19 mouse cellular contexts compared by ENCODE assay signal in genomic region chr4:82385638-82386037, GRCm38 (mm10).
A peak's percentile ranks its signal among the peaks of the same experiment; 100 is the strongest.
DNase-seq lines count a peak whose midpoint lies in the region; ATAC-seq and TF ChIP-seq lines count a peak whose summit lies in the region.
"Had no signal": no experiment of that assay in that cellular context is flagged by ENCODE, and none has a peak within 500 bp of the region (broad histone marks: within the 10 kb centered on the region; RNA-seq: fewer than 3 reads in every experiment).

No protein-coding gene starts in this region.

- no peak overlapping the region for H3K9ac ChIP-seq in forebrain, embryonic 16.5 days (replicated peaks; ENCODE audit: low read depth, low read length)
- no peak overlapping the region for H3K9ac ChIP-seq in kidney, embryonic 16.5 days (replicated peaks; ENCODE audit: low read length)
- H3K9ac ChIP-seq in liver, embryonic 16.5 days (ENCODE audit: low read depth, low read length): no peak overlapping the region
- H3K9ac ChIP-seq: hindbrain, embryonic 15.5 days; midbrain, embryonic 15.5 days; neural tube, embryonic 12.5 days had no signal

- H3K27ac ChIP-seq in forebrain, embryonic 16.5 days (ENCODE audit: low read length): peak overlapping the region; percentile 24; the same call in 1 of the 2 replicates
- H3K27ac ChIP-seq in forebrain, embryonic 10.5 days: no peak overlapping the region
- H3K27ac ChIP-seq in kidney, adult 2 months (ENCODE audit: insufficient read depth, low read depth, low read length): peak overlapping the region; percentile 75
- no peak overlapping the region for H3K27ac ChIP-seq in kidney, embryonic 16.5 days (ENCODE audit: low read length)
- peak overlapping the region; percentile 24; the same call in 1 of the 2 replicates for H3K27ac ChIP-seq in brown adipose tissue, adult 24 weeks (replicated peaks; ENCODE audit: low read depth, low read length)
- peak overlapping the region; percentile 51 for H3K27ac ChIP-seq in liver, embryonic 16.5 days (ENCODE audit: low read length)
- H3K27ac ChIP-seq: limb, embryonic 10.5 days; midbrain, embryonic 15.5 days; neural tube, embryonic 12.5 days had no signal

- no peak overlapping the region for H3K4me3 ChIP-seq in forebrain, embryonic 16.5 days (replicated peaks; ENCODE audit: low read length)
- H3K4me3 ChIP-seq in forebrain, embryonic 10.5 days: no peak overlapping the region
- H3K4me3 ChIP-seq in kidney, adult 2 months (ENCODE audit: insufficient read depth, low read depth, low read length): no peak overlapping the region
- H3K4me3 ChIP-seq in kidney, embryonic 16.5 days (ENCODE audit: low read length): no peak overlapping the region
- H3K4me3 ChIP-seq in brown adipose tissue, adult 24 weeks (ENCODE audit: insufficient read depth, low read depth, low read length): no peak overlapping the region
- H3K4me3 ChIP-seq in liver, embryonic 16.5 days (ENCODE audit: low read depth, low read length): no peak overlapping the region
- H3K4me3 ChIP-seq: erythroblast, embryonic 14.5 days; hindbrain, embryonic 15.5 days; limb, embryonic 10.5 days; midbrain, embryonic 15.5 days; neural tube, embryonic 12.5 days had no signal

- H3K36me3 ChIP-seq in forebrain, embryonic 16.5 days (ENCODE audit: control insufficient read depth, insufficient read depth): no peaks in the 10 kb centered on the region
- peaks cover 3% of the 10 kb centered on the region for H3K36me3 ChIP-seq in forebrain, embryonic 10.5 days (replicated peaks)
- no peaks in the 10 kb centered on the region for H3K36me3 ChIP-seq in kidney, adult 2 months (ENCODE audit: control insufficient read depth, insufficient read depth, low read length)
- no peaks in the 10 kb centered on the region for H3K36me3 ChIP-seq in kidney, embryonic 16.5 days (ENCODE audit: insufficient read depth, low read length)
- no peaks in the 10 kb centered on the region for H3K36me3 ChIP-seq in liver, embryonic 16.5 days (ENCODE audit: control insufficient read depth, insufficient read depth)
- H3K36me3 ChIP-seq: G1E; hindbrain, embryonic 15.5 days; midbrain, embryonic 15.5 days; neural tube, embryonic 12.5 days had no signal

- TF ChIP-seq POLR2A in kidney, adult 2 months (IDR thresholded peaks at IDR 0.05; ENCODE audit: low read depth, low read length): no peak

- H3K4me2 ChIP-seq in forebrain, embryonic 16.5 days (ENCODE audit: low read length): no peak overlapping the region
- H3K4me2 ChIP-seq in kidney, embryonic 16.5 days (replicated peaks; ENCODE audit: low read depth, low read length): no peak overlapping the region
- H3K4me2 ChIP-seq in liver, embryonic 16.5 days (ENCODE audit: low read depth, low read length): no peak overlapping the region
- H3K4me2 ChIP-seq: hindbrain, embryonic 15.5 days; midbrain, embryonic 15.5 days; neural tube, embryonic 12.5 days had no signal

- TF ChIP-seq CTCF in kidney, adult 2 months (conservative IDR thresholded peaks at IDR 0.05; ENCODE audit: insufficient read depth, insufficient read length, low read depth, low read length): no peak

- no peaks in the 10 kb centered on the region for H3K9me3 ChIP-seq in forebrain, embryonic 16.5 days (ENCODE audit: control insufficient read depth, low read length)
- no peaks in the 10 kb centered on the region for H3K9me3 ChIP-seq in forebrain, embryonic 10.5 days
- no peaks in the 10 kb centered on the region for H3K9me3 ChIP-seq in kidney, embryonic 16.5 days (ENCODE audit: low read length)
- no peaks in the 10 kb centered on the region for H3K9me3 ChIP-seq in liver, embryonic 16.5 days (replicated peaks; ENCODE audit: control insufficient read depth, low read length)
- H3K9me3 ChIP-seq: hindbrain, embryonic 15.5 days; limb, embryonic 10.5 days; midbrain, embryonic 15.5 days; neural tube, embryonic 12.5 days had no signal

- no peak for ATAC-seq in forebrain, embryonic 16.5 days
- ATAC-seq in kidney, embryonic 16.5 days (ENCODE audit: low FRiP score, low TSS enrichment): no peak
- peak; percentile 57 for ATAC-seq in liver, embryonic 16.5 days (ENCODE audit: low read depth)
- ATAC-seq: midbrain, embryonic 15.5 days had no signal

- no peak for DNase-seq in forebrain, embryonic 10.5 days (ENCODE audit: extremely low spot score, low spot score)
- DNase-seq in kidney, adult 2 months: no peak
- no peak for DNase-seq in ovary, adult 18-20 months (ENCODE audit: low spot score)
- no peak for DNase-seq in right cerebral cortex, postnatal 36 days (ENCODE audit: low spot score in 2 of 2)
- DNase-seq: B cell, adult 2 months; cerebellum, adult 11-12 months; kidney, postnatal 10 days; retina, postnatal 1 day; thymus, adult 2 months had no signal

- no peaks in the 10 kb centered on the region for H3K27me3 ChIP-seq in forebrain, embryonic 16.5 days (replicated peaks; ENCODE audit: control insufficient read depth, insufficient read depth, low read length)
- no peaks in the 10 kb centered on the region for H3K27me3 ChIP-seq in forebrain, embryonic 10.5 days (ENCODE audit: poor library complexity, severe bottlenecking)
- H3K27me3 ChIP-seq in kidney, adult 2 months (replicated peaks; ENCODE audit: control insufficient read depth, insufficient read depth, low read length): no peaks in the 10 kb centered on the region
- H3K27me3 ChIP-seq in kidney, embryonic 16.5 days (ENCODE audit: insufficient read depth, low read length): no peaks in the 10 kb centered on the region
- H3K27me3 ChIP-seq in liver, embryonic 16.5 days (ENCODE audit: control insufficient read depth, insufficient read depth, low read depth, low read length): no peaks in the 10 kb centered on the region
- H3K27me3 ChIP-seq: hindbrain, embryonic 15.5 days; midbrain, embryonic 15.5 days; neural tube, embryonic 12.5 days had no signal

- H3K4me1 ChIP-seq in forebrain, embryonic 16.5 days (replicated peaks; ENCODE audit: control insufficient read depth, insufficient read depth, low read length): peaks cover 34% of the 10 kb centered on the region
- peaks cover 19% of the 10 kb centered on the region for H3K4me1 ChIP-seq in forebrain, embryonic 10.5 days
- peaks cover 32% of the 10 kb centered on the region for H3K4me1 ChIP-seq in kidney, adult 2 months (ENCODE audit: control insufficient read depth, insufficient read depth, low read length)
- peaks cover 8% of the 10 kb centered on the region; the same call in 1 of the 2 replicates for H3K4me1 ChIP-seq in kidney, embryonic 16.5 days (ENCODE audit: insufficient read depth, low read length)
- H3K4me1 ChIP-seq in brown adipose tissue, adult 24 weeks (ENCODE audit: control insufficient read depth, insufficient read depth, insufficient read length, low read length): peaks cover 26% of the 10 kb centered on the region
- H3K4me1 ChIP-seq in liver, embryonic 16.5 days (ENCODE audit: control insufficient read depth, low read depth, low read length): no peaks in the 10 kb centered on the region; the same call in 1 of the 2 replicates

- 70% methylated on average over 4 of the region's 4 CpGs for WGBS in forebrain, embryonic 16.5 days
- WGBS in forebrain, embryonic 10.5 days: 82% methylated on average over 4 of the region's 4 CpGs
- 66% methylated on average over 4 of the region's 4 CpGs for WGBS in kidney, adult 2 months
- WGBS in kidney, embryonic 16.5 days: 78% methylated on average over 4 of the region's 4 CpGs
- whole genome bisulfite sequencing in liver, embryonic 16.5 days (ENCODE audit: insufficient replicate concordance): 51% methylated on average over 4 of the region's 4 CpGs

Comparison
In these comparisons a context has a peak if more than half of its experiments do, and no peak if none do; other contexts are left out.
1. H3K27ac ChIP-seq: peak in forebrain, embryonic 16.5 days (single experiment), kidney, adult 2 months (single experiment), brown adipose tissue, adult 24 weeks (single experiment) and liver, embryonic 16.5 days (single experiment); none in forebrain, embryonic 10.5 days (single experiment) and kidney, embryonic 16.5 days (single experiment).